Mouse (Mus musculus): ENCODE measurements around the gene Zfp618.

Gene Zfp618

GRCm38 (mm10) chr4:63038265-63038664, 72.9 kb downstream of the Zfp618 start:
- no peak for TF ChIP-seq NANOG (IDR thresholded peaks at IDR 0.05; ENCODE audit: borderline replicate concordance, low read length)
- no peak for TF ChIP-seq CTCF (conservative IDR thresholded peaks at IDR 0.05; ENCODE audit: low read length)
- no peak for TF ChIP-seq POU5F1 (IDR thresholded peaks at IDR 0.05; ENCODE audit: borderline replicate concordance, low read length)
- Histone ChIP-seq H3K9me3 (ENCODE audit: low read length) (no peaks in the 10 kb centered on the region), H3K27me3 (ENCODE audit: insufficient read depth, low read length) (no peaks in the 10 kb centered on the region), H3K36me3 (ENCODE audit: insufficient read depth, low read length) (no peaks in the 10 kb centered on the region), H3K4me1 (replicated peaks; ENCODE audit: low read depth, low read length) (peaks cover 26% of the 10 kb centered on the region), H3K4me3 (replicated peaks; ENCODE audit: low read length) (no peak overlapping the region)

- TF ChIP-seq NANOG (IDR thresholded peaks at IDR 0.05; ENCODE audit: borderline replicate concordance, low read length) (no peak), POU5F1 (IDR thresholded peaks at IDR 0.05; ENCODE audit: borderline replicate concordance, low read length) (no peak), CTCF (conservative IDR thresholded peaks at IDR 0.05; ENCODE audit: low read length) (no peak)
- no peaks in the 10 kb centered on the region for H3K36me3 ChIP-seq (ENCODE audit: insufficient read depth, low read length)
- no peak overlapping the region for H3K4me3 ChIP-seq (replicated peaks; ENCODE audit: low read length)
- H3K4me1 ChIP-seq (replicated peaks; ENCODE audit: low read depth, low read length), result peaks cover 20% of the 10 kb centered on the region
- H3K9me3 ChIP-seq (ENCODE audit: low read length), result no peaks in the 10 kb centered on the region
- H3K27me3 ChIP-seq (ENCODE audit: insufficient read depth, low read length), result no peaks in the 10 kb centered on the region
These were observed 73.6 kb downstream of the Zfp618 start for GRCm38 (mm10) chr4:63038937-63039336.

- no peak for TF ChIP-seq POU5F1 (IDR thresholded peaks at IDR 0.05; ENCODE audit: borderline replicate concordance, low read length)
- TF ChIP-seq CTCF (conservative IDR thresholded peaks at IDR 0.05; ENCODE audit: low read length), result no peak
- TF ChIP-seq NANOG (IDR thresholded peaks at IDR 0.05; ENCODE audit: borderline replicate concordance, low read length), result no peak
- Histone ChIP-seq H3K27me3 (ENCODE audit: insufficient read depth, low read length) (no peaks in the 10 kb centered on the region), H3K36me3 (ENCODE audit: insufficient read depth, low read length) (no peaks in the 10 kb centered on the region), H3K4me3 (replicated peaks; ENCODE audit: low read length) (no peak overlapping the region), H3K4me1 (replicated peaks; ENCODE audit: low read depth, low read length) (no peaks in the 10 kb centered on the region; the same call in 1 of the 2 replicates), H3K9me3 (ENCODE audit: low read length) (peaks cover 30% of the 10 kb centered on the region)
These were observed 83.2 kb downstream of the Zfp618 start for GRCm38 (mm10) chr4:63048606-63049005.

GRCm38 (mm10) chr4:63049596-63050318, 84.4 kb downstream of the Zfp618 start:
- TF ChIP-seq POU5F1 (IDR thresholded peaks at IDR 0.05; ENCODE audit: borderline replicate concordance, low read length) (no peak), CTCF (conservative IDR thresholded peaks at IDR 0.05; ENCODE audit: low read length) (no peak)

GRCm38 (mm10) chr4:63050319-63050676, 84.9 kb downstream of the Zfp618 start:
- H3K4me3 ChIP-seq (replicated peaks; ENCODE audit: low read length), result no peak overlapping the region
- no peak for TF ChIP-seq NANOG (IDR thresholded peaks at IDR 0.05; ENCODE audit: borderline replicate concordance, low read length)
- TF ChIP-seq CTCF (conservative IDR thresholded peaks at IDR 0.05; ENCODE audit: low read length), result no peak
- no peak for TF ChIP-seq POU5F1 (IDR thresholded peaks at IDR 0.05; ENCODE audit: borderline replicate concordance, low read length)
- peaks cover 30% of the 10 kb centered on the region for H3K9me3 ChIP-seq (ENCODE audit: low read length)

More at GRCm38 (mm10) chr4:63049596-63050318, 84.4 kb downstream of the Zfp618 start:
- H3K4me3 ChIP-seq (replicated peaks; ENCODE audit: low read length), result no peak overlapping the region
- no peaks in the 10 kb centered on the region; the same call in 1 of the 2 replicates for H3K4me1 ChIP-seq (replicated peaks; ENCODE audit: low read depth, low read length)
- no peaks in the 10 kb centered on the region for H3K36me3 ChIP-seq (ENCODE audit: insufficient read depth, low read length)
- H3K9me3 ChIP-seq (ENCODE audit: low read length), result peaks cover 30% of the 10 kb centered on the region
- no peaks in the 10 kb centered on the region for H3K27me3 ChIP-seq (ENCODE audit: insufficient read depth, low read length)

GRCm38 (mm10) chr4:63050949-63051348, 85.6 kb downstream of the Zfp618 start:
- H3K27me3 ChIP-seq (ENCODE audit: insufficient read depth, low read length), result no peaks in the 10 kb centered on the region
- H3K36me3 ChIP-seq (ENCODE audit: insufficient read depth, low read length), result no peaks in the 10 kb centered on the region
- TF ChIP-seq NANOG (IDR thresholded peaks at IDR 0.05; ENCODE audit: borderline replicate concordance, low read length) (no peak), CTCF (conservative IDR thresholded peaks at IDR 0.05; ENCODE audit: low read length) (no peak), POU5F1 (IDR thresholded peaks at IDR 0.05; ENCODE audit: borderline replicate concordance, low read length) (no peak)
- no peak overlapping the region for H3K4me3 ChIP-seq (replicated peaks; ENCODE audit: low read length)
- H3K4me1 ChIP-seq (replicated peaks; ENCODE audit: low read depth, low read length), result no peaks in the 10 kb centered on the region; the same call in 1 of the 2 replicates
- peaks cover 30% of the 10 kb centered on the region for H3K9me3 ChIP-seq (ENCODE audit: low read length)

More at GRCm38 (mm10) chr4:63050319-63050676, 84.9 kb downstream of the Zfp618 start:
- Histone ChIP-seq H3K36me3 (ENCODE audit: insufficient read depth, low read length) (no peaks in the 10 kb centered on the region), H3K4me1 (replicated peaks; ENCODE audit: low read depth, low read length) (no peaks in the 10 kb centered on the region; the same call in 1 of the 2 replicates), H3K27me3 (ENCODE audit: insufficient read depth, low read length) (no peaks in the 10 kb centered on the region)

GRCm38 (mm10) chr4:63051940-63052661, 86.7 kb downstream of the Zfp618 start:
- H3K4me3 ChIP-seq (replicated peaks; ENCODE audit: low read length), result no peak overlapping the region

GRCm38 (mm10) chr4:63052662-63053033, 87.3 kb downstream of the Zfp618 start:
- Histone ChIP-seq H3K36me3 (ENCODE audit: insufficient read depth, low read length) (no peaks in the 10 kb centered on the region), H3K4me1 (replicated peaks; ENCODE audit: low read depth, low read length) (peaks cover 8% of the 10 kb centered on the region), H3K27me3 (ENCODE audit: insufficient read depth, low read length) (no peaks in the 10 kb centered on the region), H3K9me3 (ENCODE audit: low read length) (peaks cover 18% of the 10 kb centered on the region), H3K4me3 (replicated peaks; ENCODE audit: low read length) (no peak overlapping the region)
- TF ChIP-seq CTCF (conservative IDR thresholded peaks at IDR 0.05; ENCODE audit: low read length), result no peak
- no peak for TF ChIP-seq POU5F1 (IDR thresholded peaks at IDR 0.05; ENCODE audit: borderline replicate concordance, low read length)
- no peak for TF ChIP-seq NANOG (IDR thresholded peaks at IDR 0.05; ENCODE audit: borderline replicate concordance, low read length)

More at GRCm38 (mm10) chr4:63051940-63052661, 86.7 kb downstream of the Zfp618 start:
- TF ChIP-seq POU5F1 (IDR thresholded peaks at IDR 0.05; ENCODE audit: borderline replicate concordance, low read length) (no peak), NANOG (IDR thresholded peaks at IDR 0.05; ENCODE audit: borderline replicate concordance, low read length) (no peak), CTCF (conservative IDR thresholded peaks at IDR 0.05; ENCODE audit: low read length) (no peak)
- H3K36me3 ChIP-seq (ENCODE audit: insufficient read depth, low read length), result no peaks in the 10 kb centered on the region
- H3K9me3 ChIP-seq (ENCODE audit: low read length), result peaks cover 24% of the 10 kb centered on the region
- H3K4me1 ChIP-seq (replicated peaks; ENCODE audit: low read depth, low read length), result peaks cover 8% of the 10 kb centered on the region
- no peaks in the 10 kb centered on the region for H3K27me3 ChIP-seq (ENCODE audit: insufficient read depth, low read length)
